Mouse (Mus musculus) kidney, adult 2 months (tissue): ENCODE data around the gene Slc23a4.

ENCODE experiments used
- CTCF ChIP-seq: fragments of 200-500 bp; conservative IDR thresholded peaks from 2 replicates; pipeline ENCODE4 v1.5.1; 2011; ENCODE audit warnings: low read depth, mild to moderate bottlenecking, control low read depth, low read length, moderate library complexity, mixed read lengths; ENCODE audit not compliant: insufficient read depth, insufficient read length
- POLR2A ChIP-seq: fragments of 200-500 bp; IDR thresholded peaks from one replicate; pipeline ENCODE4 v1.6.1; 2011; ENCODE audit warnings: low read depth, low read length, control low read depth

GRCm38 (mm10) chr6:34903851-34904250 is 84.4 kb downstream of the Slc23a4 start:
- TF ChIP-seq CTCF (no peak), POLR2A (no peak)
